Mouse (Mus musculus) intestine, postnatal 0 days (tissue): ENCODE data around the gene Cxcr5. TPM values are rescaled to one million over a fixed set of nuclear protein-coding genes. Genes with fewer than 3 reads are reported as not detected.

Experiments
- ATAC-seq: fragments of 200-750 bp; cut with Nextera tagmentation; 2 replicates; pipeline ENCODE4 v1.8.0; 2017; ENCODE audit warnings: mild to moderate bottlenecking, moderate TSS enrichment, moderate library complexity
- H3K27ac ChIP-seq: fragments of 300-500 bp; sonication (generic); 2 replicates; pipeline ENCODE4 v1.5.1; 2014; ENCODE audit warnings: mild to moderate bottlenecking, low read depth, low read length, moderate library complexity
- H3K27me3 ChIP-seq: fragments of 300-500 bp; sonication (generic); replicated peaks from 2 replicates; pipeline ENCODE4 v1.6.1; 2014; ENCODE audit warnings: low read length, mixed read lengths; ENCODE audit not compliant: control insufficient read depth, insufficient read depth
- H3K36me3 ChIP-seq: fragments of 300-500 bp; sonication (generic); 2 replicates; pipeline ENCODE4 v1.6.1; 2014; ENCODE audit warnings: mild to moderate bottlenecking, moderate library complexity; ENCODE audit not compliant: control insufficient read depth, insufficient read depth
- H3K4me1 ChIP-seq: fragments of 300-500 bp; sonication (generic); replicated peaks from 2 replicates; pipeline ENCODE4 v1.6.1; 2014; ENCODE audit warnings: antibody characterized with exemption, low read length, mixed read lengths; ENCODE audit not compliant: control insufficient read depth, insufficient read depth
- H3K4me2 ChIP-seq: fragments of 300-500 bp; sonication (generic); replicated peaks from 2 replicates; pipeline ENCODE4 v1.6.1; 2014; ENCODE audit warnings: low read depth, mild to moderate bottlenecking, moderate library complexity
- H3K4me3 ChIP-seq: fragments of 300-500 bp; sonication (generic); 2 replicates; pipeline ENCODE4 v1.5.1; 2014; ENCODE audit warnings: low read depth, low read length
- H3K9ac ChIP-seq: fragments of 300-500 bp; sonication (generic); 2 replicates; pipeline ENCODE4 v1.6.1; 2014; ENCODE audit warnings: mild to moderate bottlenecking, low read depth, low read length
- H3K9me3 ChIP-seq: fragments of 300-500 bp; sonication (generic); 2 replicates; pipeline ENCODE4 v1.6.1; 2016; ENCODE audit warnings: mixed run types; ENCODE audit not compliant: control insufficient read depth
- CTCF ChIP-seq: sonication (generic); IDR thresholded peaks from 2 replicates; pipeline ENCODE4 v1.5.1; 2016; ENCODE audit warnings: low read depth, mild to moderate bottlenecking, control low read depth, antibody characterized with exemption, moderate library complexity
- WGBS: fragments of 180-500 bp; shearing (Covaris S2); extraction: QIAGEN DNeasy Blood & Tissue Kit; methylation state at CpG from one replicate; pipeline ENCODE4 v1.1.7; 2014; 5-methylcytosine and 5-hydroxymethylcytosine counted together
- polyA plus RNA-seq: library from polyadenylated mRNA; unstranded; fragments of >200 nt; fragmentation: Nextera tagmentation; extraction: Ambion mirVana; gene quantifications from 2 replicates; pipeline ENCODE4 v1.2.1, GENCODE M21; 2015

The Cxcr5 gene
- polyA plus RNA-seq, 1 experiment from 2014 or later: 0.25 TPM

DNA sequence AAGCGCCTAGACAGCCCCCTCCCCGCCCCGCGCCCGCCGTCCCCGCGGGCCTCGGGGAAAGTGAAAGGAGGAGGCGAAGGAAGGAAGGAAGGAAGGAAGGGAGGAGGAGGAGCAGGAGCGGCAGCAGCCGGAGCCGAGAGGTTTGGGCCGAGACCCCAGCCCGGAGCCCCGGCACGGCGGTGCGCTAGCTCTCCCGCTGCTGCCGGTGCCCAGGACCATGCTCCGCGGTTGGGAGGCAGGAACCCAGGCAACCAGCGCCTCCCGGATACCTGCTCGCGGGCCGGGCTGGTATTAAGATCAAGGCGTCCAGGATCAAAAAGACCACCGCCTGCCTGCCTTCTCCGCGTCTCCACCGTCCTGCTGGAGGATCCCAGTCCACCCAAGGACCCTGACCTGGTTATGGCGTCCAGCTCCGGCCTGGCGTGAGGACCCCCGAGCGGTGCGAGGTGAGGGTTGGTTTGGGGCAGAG lies 78.6 kb downstream of the Cxcr5 start:
- H3K27ac ChIP-seq: peak overlapping the region; percentile 88
- peak overlapping the region; percentile 81 for H3K9ac ChIP-seq
- WGBS: under 1% methylated on average over 39 of the region's 39 CpGs
- no peak for TF ChIP-seq CTCF
- H3K27me3 ChIP-seq: no peaks in the 10 kb centered on the region
- H3K4me1 ChIP-seq: peaks cover 8% of the 10 kb centered on the region
- no peaks in the 10 kb centered on the region for H3K9me3 ChIP-seq
- H3K4me2 ChIP-seq: peak overlapping the region; percentile 84
- ATAC-seq: no peak
- H3K4me3 ChIP-seq: peak overlapping the region; percentile 98
- no peaks in the 10 kb centered on the region for H3K36me3 ChIP-seq

DNA sequence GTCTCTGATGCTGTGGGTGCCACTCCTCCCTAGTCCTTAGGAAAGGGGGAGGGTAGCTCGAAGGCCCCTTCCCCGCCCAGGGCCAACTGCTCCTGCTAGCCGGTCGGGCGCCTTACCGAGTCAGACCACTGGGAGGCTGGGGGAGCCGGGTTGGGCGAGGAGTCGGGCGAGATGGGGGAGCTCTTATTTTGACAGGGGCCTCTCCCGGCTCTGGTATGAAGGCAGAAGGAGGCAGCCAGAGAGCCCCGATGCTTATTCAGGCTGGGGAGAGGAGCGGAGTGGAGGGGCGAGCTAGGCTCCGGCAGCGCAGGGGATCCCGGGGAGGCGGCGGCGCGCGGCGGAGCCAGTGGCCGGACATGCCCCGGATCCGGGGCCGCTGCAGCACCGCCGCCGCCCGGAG lies 79.1 kb downstream of the Cxcr5 start, which contains the start of gene Bcl9l:
Bcl9l (plus strand) TSS at position 274 of the 400 bp plus-strand sequence.
- under 1% methylated on average over 21 of the region's 31 CpGs for WGBS
- peak within 1 kb of the TSS; percentile 88 for H3K27ac ChIP-seq
- H3K4me2 ChIP-seq: peak within 1 kb of the TSS; percentile 84
- peak within 1 kb of the TSS; percentile 98 for H3K4me3 ChIP-seq
- peak within 1 kb of the TSS; percentile 81 for H3K9ac ChIP-seq
- peak; percentile 85 for TF ChIP-seq CTCF
- no peaks in the 10 kb centered on the region for H3K27me3 ChIP-seq
- no peaks in the 10 kb centered on the region for H3K36me3 ChIP-seq
- peaks cover 11% of the 10 kb centered on the region for H3K4me1 ChIP-seq
- no peaks in the 10 kb centered on the region for H3K9me3 ChIP-seq
- ATAC-seq: peak; percentile 46

DNA sequence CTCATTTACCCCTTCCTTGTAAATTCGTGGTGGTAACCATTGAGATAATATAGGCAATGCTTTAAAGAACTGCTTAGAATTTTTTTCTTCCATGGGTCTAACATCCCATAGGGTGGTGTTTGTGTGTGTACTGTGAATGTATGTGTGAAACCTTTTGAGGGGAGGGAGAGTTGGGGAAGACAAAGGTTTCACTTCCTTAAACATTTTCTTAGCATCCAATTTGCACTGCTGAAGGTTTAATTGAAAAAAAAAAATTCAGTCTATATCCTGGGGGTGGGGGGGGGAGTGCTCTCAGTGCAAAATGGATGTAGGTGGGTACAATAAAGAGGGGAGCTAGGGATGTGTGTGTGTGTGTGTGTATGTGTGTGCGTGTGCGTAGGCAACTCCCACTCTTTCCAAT lies 79.6 kb downstream of the Cxcr5 start:
- H3K9ac ChIP-seq: peak overlapping the region; percentile 81; the same call in 1 of the 2 replicates
- H3K4me3 ChIP-seq: peak overlapping the region; percentile 98
- H3K27me3 ChIP-seq: no peaks in the 10 kb centered on the region
- no peaks in the 10 kb centered on the region for H3K36me3 ChIP-seq
- peak overlapping the region; percentile 84 for H3K4me2 ChIP-seq
- no peaks in the 10 kb centered on the region for H3K9me3 ChIP-seq
- no peak for TF ChIP-seq CTCF
- no peak overlapping the region for H3K27ac ChIP-seq
- H3K4me1 ChIP-seq: peaks cover 11% of the 10 kb centered on the region
- 15% methylated on average over 3 of the region's 3 CpGs for WGBS
- ATAC-seq: no peak

DNA sequence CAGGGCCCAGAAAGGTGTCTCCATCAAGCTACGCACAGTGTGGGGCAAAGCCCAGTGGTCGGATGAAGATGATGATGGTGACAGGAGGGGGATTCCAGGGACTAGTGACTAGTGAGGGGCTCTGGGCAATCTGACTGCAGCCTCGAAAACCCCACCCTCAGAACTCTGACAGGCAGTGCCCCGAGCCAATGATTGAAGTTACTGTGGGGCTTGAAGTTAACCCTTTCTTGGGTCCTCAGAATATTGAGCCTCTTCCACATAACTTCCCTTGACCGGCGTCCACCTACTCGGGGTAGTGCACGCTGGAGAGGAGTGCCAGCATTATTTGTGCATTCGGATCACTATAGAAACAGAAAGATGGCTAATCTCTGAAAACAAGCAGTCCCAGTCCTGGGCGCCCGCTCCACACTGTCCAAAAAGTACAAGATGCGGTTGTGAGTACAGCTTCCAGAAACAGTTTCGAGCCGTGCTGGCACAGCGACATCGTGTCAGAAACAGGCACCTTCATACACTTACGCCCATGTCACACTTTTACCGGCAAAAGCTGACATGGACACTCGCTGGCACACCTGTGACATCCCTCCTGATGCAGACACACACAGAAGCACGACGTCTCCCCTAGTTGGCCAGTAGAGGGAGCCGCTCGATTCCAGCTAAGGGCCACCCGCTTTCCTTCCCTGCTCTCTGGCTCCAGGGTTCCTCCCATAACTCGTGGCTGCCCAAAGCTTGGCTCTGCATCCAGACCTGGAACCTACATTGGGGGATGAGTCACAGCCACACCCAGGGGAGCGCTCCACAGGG lies 81.8 kb downstream of the Cxcr5 start:
- H3K9me3 ChIP-seq: no peaks in the 10 kb centered on the region
- 1% methylated on average over 26 of the region's 26 CpGs for WGBS
- TF ChIP-seq CTCF: peak; percentile 96
- peak; percentile 55 for ATAC-seq
- H3K4me2 ChIP-seq: peak overlapping the region; percentile 98
- H3K4me3 ChIP-seq: peak overlapping the region; percentile 74
- H3K9ac ChIP-seq: peak overlapping the region; percentile 63; the same call in 1 of the 2 replicates
- H3K4me1 ChIP-seq: peaks cover 6% of the 10 kb centered on the region
- no peaks in the 10 kb centered on the region for H3K27me3 ChIP-seq
- no peaks in the 10 kb centered on the region for H3K36me3 ChIP-seq
- peak overlapping the region; percentile 95 for H3K27ac ChIP-seq

DNA sequence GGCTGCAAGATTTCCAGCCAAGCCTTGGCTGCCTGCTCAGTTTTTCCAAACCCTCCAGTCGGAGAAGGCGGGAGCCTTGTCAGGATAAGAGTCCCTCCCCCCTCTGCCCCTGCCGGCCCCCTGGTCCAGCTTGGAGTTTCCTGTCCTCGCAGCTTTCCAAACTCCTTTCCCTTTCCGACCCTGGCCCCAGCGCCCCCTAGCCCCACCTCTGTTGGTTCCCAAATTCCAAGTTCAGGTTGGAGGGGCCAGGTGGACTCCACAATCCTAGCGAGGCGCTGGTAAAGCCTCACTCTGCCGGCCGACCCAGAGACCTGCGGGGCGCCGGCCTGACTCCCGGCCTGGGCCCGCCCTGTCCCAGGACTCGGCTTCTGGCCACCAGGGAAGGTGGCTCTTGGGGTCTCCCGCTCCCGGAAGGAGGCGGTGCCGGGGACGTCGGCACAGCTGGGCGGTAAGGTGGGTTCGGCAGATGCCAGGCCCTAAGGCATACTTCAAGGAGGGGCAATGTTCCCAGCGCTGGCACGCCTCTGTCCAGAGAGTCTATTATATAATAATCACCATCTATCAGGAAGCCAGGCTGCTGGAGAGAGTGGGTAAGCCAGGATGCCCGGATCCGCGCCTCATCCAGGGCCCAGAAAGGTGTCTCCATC lies 82.6 kb downstream of the Cxcr5 start:
- TF ChIP-seq CTCF: peak; percentile 15; the same call in 1 of the 2 replicates
- Histone ChIP-seq H3K4me1 (0 out of 2 replicates have a peak, but pooled peaks cover 3% of the 10 kb centered on the region), H3K9me3 (no peaks in the 10 kb centered on the region), H3K27ac (peak overlapping the region; percentile 95), H3K4me2 (peak overlapping the region; percentile 98), H3K36me3 (no peaks in the 10 kb centered on the region), H3K27me3 (no peaks in the 10 kb centered on the region), H3K4me3 (peak overlapping the region; percentile 74), H3K9ac (peak overlapping the region; percentile 63)
- 1% methylated on average over 29 of the region's 29 CpGs for WGBS
- ATAC-seq: peak; percentile 50
